Mouse (Mus musculus) ES-E14 (cell line): ENCODE data around the gene Olfr549. TPM values are rescaled to one million over a fixed set of nuclear protein-coding genes. Genes with fewer than 3 reads are reported as not detected.

ENCODE experiments used
- DNase-seq: peaks from one replicate; pipeline ENCODE4 v3.0.0-alpha.2; 2013; ENCODE audit warnings: low read depth, low spot score
- H3K27ac ChIP-seq: 2 replicates; pipeline ENCODE4 v1.5.1; 2012; ENCODE audit warnings: low read depth, mild to moderate bottlenecking, low read length, moderate library complexity, mixed read lengths; ENCODE audit not compliant: poor library complexity, insufficient read depth, severe bottlenecking
- H3K36me3 ChIP-seq: 2 replicates; pipeline ENCODE4 v1.6.1; 2012; ENCODE audit warnings: mild to moderate bottlenecking, low read length, moderate library complexity, mixed read lengths; ENCODE audit not compliant: control insufficient read depth, poor library complexity, insufficient read depth, severe bottlenecking
- H3K4me1 ChIP-seq, 2 experiments: fragments of 150-350 bp in 1 of 2; sonication (generic) in 1 of 2; 2 replicates each; pipeline ENCODE4 v1.6.1; 2012; ENCODE audit warnings: low read length in 2 of 2, mild to moderate bottlenecking in 1 of 2, mixed read lengths in 1 of 2; ENCODE audit not compliant: control insufficient read depth in 2 of 2, insufficient read depth in 2 of 2, poor library complexity in 1 of 2
- H3K4me3 ChIP-seq, 2 experiments: fragments of 150-350 bp in 1 of 2; sonication (generic) in 1 of 2; 2 replicates each; pipeline ENCODE4 v1.5.1; 2012; ENCODE audit warnings: low read length in 2 of 2, low read depth in 1 of 2, mild to moderate bottlenecking in 1 of 2, mixed read lengths in 1 of 2; ENCODE audit not compliant: insufficient read depth in 1 of 2, poor library complexity in 1 of 2, severe bottlenecking in 1 of 2
- H3K9ac ChIP-seq: 2 replicates; pipeline ENCODE4 v1.6.1; 2012; ENCODE audit warnings: low read depth, mild to moderate bottlenecking, low read length, mixed read lengths; ENCODE audit not compliant: poor library complexity, insufficient read depth, severe bottlenecking
- H3K9me3 ChIP-seq: fragments of 150-350 bp; sonication (generic); 2 replicates; pipeline ENCODE4 v1.6.1; 2012; ENCODE audit warnings: low read depth, mild to moderate bottlenecking, low read length; ENCODE audit not compliant: control insufficient read depth, insufficient read depth
- CHD2 ChIP-seq: IDR thresholded peaks from 2 replicates; pipeline ENCODE4 v1.6.1; 2014; ENCODE audit warnings: mild to moderate bottlenecking, low read depth, low read length, inconsistent platforms
- HCFC1 ChIP-seq: IDR thresholded peaks from 2 replicates; pipeline ENCODE4 v1.6.1; 2012; ENCODE audit warnings: low read length, inconsistent platforms, borderline replicate concordance; ENCODE audit not compliant: insufficient read depth
- MAFK ChIP-seq: IDR thresholded peaks from 2 replicates; pipeline ENCODE4 v1.6.1; 2014; ENCODE audit warnings: mild to moderate bottlenecking, low read depth, low read length, inconsistent platforms; ENCODE audit not compliant: insufficient read depth
- ZC3H11A ChIP-seq: IDR thresholded peaks from 2 replicates; pipeline ENCODE4 v1.6.1; 2012; ENCODE audit warnings: low read depth, mild to moderate bottlenecking, inconsistent platforms, low read length, borderline replicate concordance
- ZNF384 ChIP-seq: IDR thresholded peaks from 2 replicates; pipeline ENCODE4 v1.6.1; 2012; ENCODE audit warnings: low read depth, low read length, inconsistent platforms
- in situ Hi-C, 2 experiments: fragments of 600-800 bp; cut with MboI; formaldehyde crosslinking; loops; one replicate each; pipeline ENCODE4 v1.15.1; 2025; ENCODE audit warnings: low sequenced_read_pairs in 2 of 2, inconsistent platforms in 1 of 2; ENCODE audit not compliant: unreplicated experiment in 2 of 2
- total RNA-seq: library from RNA; depleted of rRNA; stranded (reverse); fragments of 300-350 nt; gene quantifications from 2 replicates; pipeline ENCODE4 v1.2.3, GENCODE M21; 2012; rRNA removed

The Olfr549 gene
- total RNA-seq, 1 experiment = not detected

DNA sequence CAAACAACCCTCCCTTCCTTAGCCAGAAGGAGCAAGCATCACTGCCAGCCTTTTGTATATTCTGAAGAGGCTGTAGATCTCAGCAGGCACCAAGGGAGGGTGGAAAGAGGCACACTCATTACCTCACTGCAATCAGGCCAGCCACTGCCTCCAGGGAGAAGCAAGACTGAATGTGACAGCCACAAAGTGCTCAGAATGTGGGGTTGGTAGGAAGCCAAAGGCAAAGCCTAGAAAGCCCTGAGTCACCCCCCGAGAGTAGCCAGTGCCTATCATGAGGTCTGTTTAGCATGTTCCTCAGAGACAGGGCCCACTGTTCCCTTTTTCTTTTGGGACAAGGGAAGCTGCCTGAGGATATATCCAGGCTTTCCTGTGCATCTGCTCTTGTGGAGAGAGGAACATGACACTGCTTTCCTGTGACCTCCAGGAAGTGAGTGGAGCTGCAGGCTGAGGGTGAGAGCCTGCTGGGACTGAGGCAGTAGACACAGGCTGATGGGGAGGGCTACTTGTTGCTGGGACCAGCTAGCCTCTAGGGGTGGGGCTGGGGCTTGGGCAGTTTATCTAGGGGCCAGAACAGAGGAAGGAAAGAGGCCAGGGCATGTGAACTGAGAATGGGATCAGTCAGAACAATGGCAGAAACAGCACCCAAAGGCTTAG, 47.8 kb downstream of the Olfr549 start, which contains the start of gene Olfr552:
Gene Olfr552 (plus strand): TSS at position 393 of the 654 bp plus-strand sequence.
- Histone ChIP-seq H3K4me1 (no peaks in the 10 kb centered on the region), H3K4me3 (no peak within 1 kb of the TSS), H3K9me3 (no peaks in the 10 kb centered on the region), H3K9ac (no peak within 1 kb of the TSS), H3K36me3 (no peaks in the 10 kb centered on the region), H3K27ac (no peak within 1 kb of the TSS)
- in situ Hi-C loops = no loop called here
- no peak for TF ChIP-seq CHD2
- no peak for TF ChIP-seq ZNF384
- TF ChIP-seq HCFC1 = no peak
- no peak for TF ChIP-seq MAFK
- no peak for TF ChIP-seq ZC3H11A
- no peak for DNase-seq

Other genes with a start within 250 kb of the Olfr549 start
- 92.8 and 109 TPM in 2 replicates for gene Rrm1, start 108.2 kb upstream of the Olfr549 start, total RNA-seq
- gene Olfr543, start 68.2 kb upstream of the Olfr549 start, total RNA-seq = 0.22 and 0.63 TPM in 2 replicates
- gene Olfr544, start 61.6 kb upstream of the Olfr549 start, total RNA-seq = 0.16 TPM in 1 of 2 replicates, not detected in the other
- not detected in 2 replicates for gene Olfr545, start 50.3 kb upstream of the Olfr549 start, total RNA-seq
- gene Olfr547, start 15.1 kb upstream of the Olfr549 start, total RNA-seq = not detected in 2 replicates
- gene Olfr548-ps1, start 9.0 kb upstream of the Olfr549 start, total RNA-seq = not detected in 2 replicates
- gene Trim21, start 15.6 kb downstream of the Olfr549 start, total RNA-seq = 6.2 and 7.5 TPM in 2 replicates
- gene Olfr550, start 21.6 kb downstream of the Olfr549 start, total RNA-seq = not detected in 2 replicates
- gene Olfr551, start 42.0 kb downstream of the Olfr549 start, total RNA-seq = not detected in 2 replicates
- gene Olfr552, start 47.9 kb downstream of the Olfr549 start, total RNA-seq = not detected in 2 replicates
- not detected in 2 replicates for gene Olfr553, start 68.3 kb downstream of the Olfr549 start, total RNA-seq
- gene Olfr554, start 88.6 kb downstream of the Olfr549 start, total RNA-seq = not detected in 2 replicates
- not detected in 2 replicates for gene Olfr555, start 109.0 kb downstream of the Olfr549 start, total RNA-seq
- not detected in 2 replicates for gene Olfr556, start 115.0 kb downstream of the Olfr549 start, total RNA-seq
- gene Trim68, start 137.5 kb downstream of the Olfr549 start, total RNA-seq = 3.1 and 3.9 TPM in 2 replicates
- gene Olfr557, start 146.0 kb downstream of the Olfr549 start, total RNA-seq = not detected in 2 replicates
- gene Olfr558, start 152.3 kb downstream of the Olfr549 start, total RNA-seq = not detected in 2 replicates
- gene Olfr33, start 169.2 kb downstream of the Olfr549 start, total RNA-seq = not detected in 2 replicates
- not detected in 2 replicates for gene Olfr559, start 177.6 kb downstream of the Olfr549 start, total RNA-seq
- not detected in 2 replicates for gene Olfr560, start 209.5 kb downstream of the Olfr549 start, total RNA-seq
- not detected in 2 replicates for gene Olfr78, start 209.6 kb downstream of the Olfr549 start, total RNA-seq
- not detected in 2 replicates for gene Olfr561, start 221.4 kb downstream of the Olfr549 start, total RNA-seq